Mouse (Mus musculus) lung, adult 2 months (tissue): ENCODE measurements around the gene Pgap1.

Experiments used
- CTCF ChIP-seq: fragments of 200-500 bp; IDR thresholded peaks from 2 replicates; pipeline ENCODE4 v1.5.1; 2011; ENCODE audit warnings: mild to moderate bottlenecking, low read length, control low read depth; ENCODE audit not compliant: insufficient read depth
- POLR2A ChIP-seq: fragments of 200-500 bp; IDR thresholded peaks from 2 replicates; pipeline ENCODE4 v1.6.1; 2011; ENCODE audit warnings: low read depth, mild to moderate bottlenecking, control low read depth, low read length, borderline replicate concordance; ENCODE audit errors: extremely low read depth

DNA sequence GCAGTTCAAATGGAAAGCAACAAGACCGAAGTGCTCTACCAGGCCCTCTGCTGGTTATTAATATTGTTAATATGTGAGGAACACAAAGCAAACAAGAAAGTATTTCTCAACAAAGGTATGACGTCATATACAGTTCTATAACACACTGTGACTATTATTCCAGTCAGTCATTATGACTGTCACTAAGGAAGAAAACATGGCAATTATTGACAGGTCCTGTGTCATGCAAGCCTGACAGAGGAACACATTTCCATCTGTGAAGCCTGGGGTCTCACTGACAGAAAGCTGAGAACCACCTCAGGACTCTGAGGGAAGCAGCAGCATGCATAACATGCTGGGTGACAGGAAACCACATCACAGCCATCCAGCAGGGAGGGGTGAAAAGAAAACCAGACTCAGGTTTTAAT is 65.0 kb downstream of the Pgap1 start:
- TF ChIP-seq CTCF (no peak), POLR2A (no peak)
